Mouse (Mus musculus): ENCODE data around the gene Zfp750. TPM values are rescaled to one million over a fixed set of nuclear protein-coding genes. Genes with fewer than 3 reads are reported as not detected.

Gene Zfp750
- polyA plus RNA-seq (2011; ENCODE audit: insufficient read depth, insufficient read length, low replicate concordance, missing spikeins), result not detected in 2 replicates

- Histone ChIP-seq H3K4me1 (ENCODE audit: control insufficient read depth, insufficient read depth, low read length) (peaks cover 5% of the 10 kb centered on the region), H3K27ac (ENCODE audit: control insufficient read depth, insufficient read depth, low read depth, low read length, poor library complexity) (peak within 1 kb of the TSS; percentile 61; the same call in 1 of the 2 replicates), H3K4me3 (replicated peaks; ENCODE audit: control insufficient read depth, low read depth, low read length) (peak within 1 kb of the TSS; percentile 36)
- 88% methylated on average over 10 of the region's 10 CpGs for WGBS
- TF ChIP-seq CTCF (IDR thresholded peaks at IDR 0.05; ENCODE audit: control insufficient read depth, insufficient read depth, low read length), result no peak
- no peak for TF ChIP-seq POLR2A (IDR thresholded peaks at IDR 0.05; ENCODE audit: borderline replicate concordance, control insufficient read depth, low read depth, low read length)
Observed at GRCm38 (mm10) chr11:121519131-121519530, at the start of gene Zfp750. Gene Zfp750 (minus strand): TSS chr11:121519333.

DNA sequence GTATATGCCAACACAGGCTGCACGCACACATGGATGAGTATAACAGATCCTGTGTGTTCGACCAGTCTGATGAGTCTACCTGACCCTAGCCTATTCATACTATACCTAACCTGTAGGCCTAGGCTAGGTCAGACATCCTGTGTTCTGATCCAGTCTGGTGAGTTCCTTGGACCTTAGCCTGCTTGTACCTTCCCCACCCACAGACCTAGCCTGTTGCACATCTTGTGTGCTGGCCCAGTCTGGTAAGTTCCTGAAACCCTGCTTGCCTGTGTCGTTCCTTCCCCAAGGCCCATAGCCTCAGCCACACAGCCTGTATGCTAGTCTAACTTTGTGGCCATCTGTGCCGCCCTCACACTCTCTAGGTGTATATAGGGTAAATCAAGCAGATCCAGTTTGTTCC, 45.1 kb upstream of the Zfp750 start:
- Histone ChIP-seq H3K27ac (ENCODE audit: control insufficient read depth, insufficient read depth, low read depth, low read length, poor library complexity) (no peak overlapping the region), H3K4me1 (ENCODE audit: control insufficient read depth, insufficient read depth, low read length) (peaks cover 5% of the 10 kb centered on the region), H3K4me3 (replicated peaks; ENCODE audit: control insufficient read depth, low read depth, low read length) (no peak overlapping the region)
- no peak for TF ChIP-seq CTCF (IDR thresholded peaks at IDR 0.05; ENCODE audit: control insufficient read depth, insufficient read depth, low read length)
- no peak for TF ChIP-seq POLR2A (IDR thresholded peaks at IDR 0.05; ENCODE audit: borderline replicate concordance, control insufficient read depth, low read depth, low read length)
- WGBS, result 88% methylated on average over 4 of the region's 4 CpGs

DNA sequence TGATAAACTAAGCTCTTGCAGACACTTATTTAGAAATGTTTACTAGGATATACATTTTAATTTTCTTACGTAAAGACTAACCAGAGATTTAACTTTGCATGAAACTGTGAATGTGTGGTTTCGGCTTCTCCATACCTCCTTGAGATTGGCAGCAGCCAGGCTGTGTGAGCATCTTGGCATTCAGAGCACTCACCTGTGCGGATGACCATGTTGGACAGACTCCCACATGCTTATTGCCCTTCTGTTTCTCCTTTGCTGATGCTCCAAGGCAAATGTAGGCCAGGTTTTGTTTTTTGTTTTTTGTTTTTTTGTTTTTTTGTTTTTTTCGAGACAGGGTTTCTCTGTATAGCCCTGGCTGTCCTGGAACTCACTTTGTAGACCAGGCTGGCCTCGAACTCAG, 44.2 kb upstream of the Zfp750 start:
- Histone ChIP-seq H3K4me1 (ENCODE audit: control insufficient read depth, insufficient read depth, low read length) (peaks cover 9% of the 10 kb centered on the region), H3K27ac (ENCODE audit: control insufficient read depth, insufficient read depth, low read depth, low read length, poor library complexity) (no peak overlapping the region)
- 89% methylated on average over 5 of the region's 5 CpGs for WGBS

GRCm38 (mm10) chr11:121560294-121560663, 41.1 kb upstream of the Zfp750 start:
- peaks cover 9% of the 10 kb centered on the region for H3K4me1 ChIP-seq (ENCODE audit: control insufficient read depth, insufficient read depth, low read length)
- peak overlapping the region; percentile 30; the same call in 1 of the 2 replicates for H3K27ac ChIP-seq (ENCODE audit: control insufficient read depth, insufficient read depth, low read depth, low read length, poor library complexity)
- H3K4me3 ChIP-seq (replicated peaks; ENCODE audit: control insufficient read depth, low read depth, low read length), result no peak overlapping the region
- TF ChIP-seq POLR2A (IDR thresholded peaks at IDR 0.05; ENCODE audit: borderline replicate concordance, control insufficient read depth, low read depth, low read length) (no peak), CTCF (IDR thresholded peaks at IDR 0.05; ENCODE audit: control insufficient read depth, insufficient read depth, low read length) (peak; percentile 33; the same call in 1 of the 2 replicates)
- WGBS, result 8% methylated on average over 7 of the region's 7 CpGs

More for the DNA sequence above, 44.2 kb upstream of the Zfp750 start:
- no peak for TF ChIP-seq CTCF (IDR thresholded peaks at IDR 0.05; ENCODE audit: control insufficient read depth, insufficient read depth, low read length)
- no peak for TF ChIP-seq POLR2A (IDR thresholded peaks at IDR 0.05; ENCODE audit: borderline replicate concordance, control insufficient read depth, low read depth, low read length)
- no peak overlapping the region for H3K4me3 ChIP-seq (replicated peaks; ENCODE audit: control insufficient read depth, low read depth, low read length)

DNA sequence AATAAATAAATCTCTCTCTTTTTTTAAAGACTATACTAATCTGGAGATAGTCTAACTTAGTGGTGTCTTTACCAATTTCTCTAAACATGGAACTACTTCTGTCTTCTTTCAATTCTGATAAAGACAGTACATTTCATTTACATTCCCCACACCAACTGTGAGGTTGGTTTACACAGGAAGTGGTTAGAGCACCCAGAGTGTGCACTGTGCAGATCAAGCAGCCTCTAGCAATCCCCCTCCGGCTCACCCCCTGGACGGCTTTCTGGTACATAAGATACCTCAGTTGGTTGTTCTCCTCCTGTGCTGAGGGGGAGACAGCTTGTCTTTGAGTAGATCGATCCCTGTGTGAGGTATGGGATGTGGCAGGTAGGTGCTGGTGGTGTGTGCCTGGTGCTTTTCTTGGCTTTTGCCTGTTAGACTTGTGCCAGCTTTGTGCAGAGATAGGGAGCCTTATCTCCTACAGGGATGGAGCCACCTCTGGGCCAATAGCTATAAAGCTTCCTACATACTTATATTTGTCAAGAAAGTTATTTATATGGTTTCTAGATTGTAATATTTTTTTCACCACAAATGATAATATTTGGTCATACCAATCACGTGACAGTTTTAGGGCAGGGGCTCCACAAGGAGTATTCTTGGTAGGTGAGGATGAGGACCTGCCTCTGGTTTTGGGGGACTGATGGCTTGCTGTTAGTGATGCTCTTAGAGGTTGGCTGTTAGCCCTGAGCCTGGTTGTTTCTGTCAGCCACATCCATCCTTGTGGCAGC, 40.6 kb upstream of the Zfp750 start:
- Histone ChIP-seq H3K4me3 (replicated peaks; ENCODE audit: control insufficient read depth, low read depth, low read length) (no peak overlapping the region), H3K27ac (ENCODE audit: control insufficient read depth, insufficient read depth, low read depth, low read length, poor library complexity) (peak overlapping the region; percentile 30; the same call in 1 of the 2 replicates), H3K4me1 (ENCODE audit: control insufficient read depth, insufficient read depth, low read length) (peaks cover 9% of the 10 kb centered on the region)
- 4% methylated on average over 4 of the region's 4 CpGs for WGBS
- TF ChIP-seq CTCF (IDR thresholded peaks at IDR 0.05; ENCODE audit: control insufficient read depth, insufficient read depth, low read length) (no peak), POLR2A (IDR thresholded peaks at IDR 0.05; ENCODE audit: borderline replicate concordance, control insufficient read depth, low read depth, low read length) (no peak)

- H3K4me3 ChIP-seq (replicated peaks; ENCODE audit: control insufficient read depth, low read depth, low read length), result no peak overlapping the region
- 68% methylated on average over 3 of the region's 3 CpGs for WGBS
- peaks cover 9% of the 10 kb centered on the region for H3K4me1 ChIP-seq (ENCODE audit: control insufficient read depth, insufficient read depth, low read length)
- no peak overlapping the region for H3K27ac ChIP-seq (ENCODE audit: control insufficient read depth, insufficient read depth, low read depth, low read length, poor library complexity)
- no peak for TF ChIP-seq POLR2A (IDR thresholded peaks at IDR 0.05; ENCODE audit: borderline replicate concordance, control insufficient read depth, low read depth, low read length)
- no peak for TF ChIP-seq CTCF (IDR thresholded peaks at IDR 0.05; ENCODE audit: control insufficient read depth, insufficient read depth, low read length)
Observed at GRCm38 (mm10) chr11:121558522-121558921, 39.4 kb upstream of the Zfp750 start.

GRCm38 (mm10) chr11:121557946-121558345, 38.8 kb upstream of the Zfp750 start:
- TF ChIP-seq POLR2A (IDR thresholded peaks at IDR 0.05; ENCODE audit: borderline replicate concordance, control insufficient read depth, low read depth, low read length), result no peak
- no peak for TF ChIP-seq CTCF (IDR thresholded peaks at IDR 0.05; ENCODE audit: control insufficient read depth, insufficient read depth, low read length)
- Histone ChIP-seq H3K4me1 (ENCODE audit: control insufficient read depth, insufficient read depth, low read length) (peaks cover 9% of the 10 kb centered on the region), H3K27ac (ENCODE audit: control insufficient read depth, insufficient read depth, low read depth, low read length, poor library complexity) (no peak overlapping the region), H3K4me3 (replicated peaks; ENCODE audit: control insufficient read depth, low read depth, low read length) (no peak overlapping the region)
- WGBS, result 98% methylated on average over 1 of the region's 1 CpGs

- Histone ChIP-seq H3K27ac (ENCODE audit: control insufficient read depth, insufficient read depth, low read depth, low read length, poor library complexity) (no peak overlapping the region), H3K4me1 (ENCODE audit: control insufficient read depth, insufficient read depth, low read length) (peaks cover 12% of the 10 kb centered on the region), H3K4me3 (replicated peaks; ENCODE audit: control insufficient read depth, low read depth, low read length) (no peak overlapping the region)
- TF ChIP-seq CTCF (IDR thresholded peaks at IDR 0.05; ENCODE audit: control insufficient read depth, insufficient read depth, low read length), result no peak
- whole genome bisulfite sequencing, result 71% methylated on average over 1 of the region's 1 CpGs
Observed at GRCm38 (mm10) chr11:121556727-121557126, 37.6 kb upstream of the Zfp750 start.
